Mouse (Mus musculus): ENCODE results near the gene Tex33. TPM values are rescaled to one million over a fixed set of nuclear protein-coding genes. Genes with fewer than 3 reads are reported as not detected.

The Tex33 gene
- polyA plus RNA-seq, 1 experiment = not detected

GRCm38 (mm10) chr15:78422046-78422956, 26.6 kb upstream of the Tex33 start:
- TF ChIP-seq POLR2A (IDR thresholded peaks at IDR 0.05; ENCODE audit: low read depth, low read length) (no peak), CTCF (IDR thresholded peaks at IDR 0.05; ENCODE audit: borderline replicate concordance, insufficient read depth, low read length) (peak; percentile 75; the same call in 1 of the 2 replicates)
- no peak overlapping the region for H3K4me3 ChIP-seq (ENCODE audit: insufficient read depth, low read length)
- no peaks in the 10 kb centered on the region for H3K4me1 ChIP-seq (ENCODE audit: control insufficient read depth, insufficient read depth, low read length)
- no peak overlapping the region for H3K27ac ChIP-seq (ENCODE audit: insufficient read depth, low read length)

GRCm38 (mm10) chr15:78420395-78420794, 24.7 kb upstream of the Tex33 start:
- Histone ChIP-seq H3K4me1 (ENCODE audit: control insufficient read depth, insufficient read depth, low read length) (no peaks in the 10 kb centered on the region), H3K4me3 (ENCODE audit: insufficient read depth, low read length) (no peak overlapping the region), H3K27ac (ENCODE audit: insufficient read depth, low read length) (no peak overlapping the region)
- no peak for TF ChIP-seq POLR2A (IDR thresholded peaks at IDR 0.05; ENCODE audit: low read depth, low read length)
- no peak for TF ChIP-seq CTCF (IDR thresholded peaks at IDR 0.05; ENCODE audit: borderline replicate concordance, insufficient read depth, low read length)

- Histone ChIP-seq H3K27ac (ENCODE audit: insufficient read depth, low read length) (no peak overlapping the region), H3K4me3 (ENCODE audit: insufficient read depth, low read length) (no peak overlapping the region), H3K4me1 (ENCODE audit: control insufficient read depth, insufficient read depth, low read length) (no peaks in the 10 kb centered on the region)
- TF ChIP-seq POLR2A (IDR thresholded peaks at IDR 0.05; ENCODE audit: low read depth, low read length) = no peak
- no peak for TF ChIP-seq CTCF (IDR thresholded peaks at IDR 0.05; ENCODE audit: borderline replicate concordance, insufficient read depth, low read length)
These were observed 21.2 kb upstream of the Tex33 start for GRCm38 (mm10) chr15:78416937-78417336.

- no peaks in the 10 kb centered on the region for H3K4me1 ChIP-seq (ENCODE audit: control insufficient read depth, insufficient read depth, low read length)
- no peak for TF ChIP-seq POLR2A (IDR thresholded peaks at IDR 0.05; ENCODE audit: low read depth, low read length)
- no peak for TF ChIP-seq CTCF (IDR thresholded peaks at IDR 0.05; ENCODE audit: borderline replicate concordance, insufficient read depth, low read length)
- H3K4me3 ChIP-seq (ENCODE audit: insufficient read depth, low read length) = no peak overlapping the region
These were observed 18.4 kb upstream of the Tex33 start for GRCm38 (mm10) chr15:78414157-78414556.

GRCm38 (mm10) chr15:78413719-78414117, 18.0 kb upstream of the Tex33 start:
- H3K27ac ChIP-seq (ENCODE audit: insufficient read depth, low read length) = no peak overlapping the region
- no peaks in the 10 kb centered on the region for H3K4me1 ChIP-seq (ENCODE audit: control insufficient read depth, insufficient read depth, low read length)
- no peak overlapping the region for H3K4me3 ChIP-seq (ENCODE audit: insufficient read depth, low read length)
- TF ChIP-seq POLR2A (IDR thresholded peaks at IDR 0.05; ENCODE audit: low read depth, low read length) = no peak
- no peak for TF ChIP-seq CTCF (IDR thresholded peaks at IDR 0.05; ENCODE audit: borderline replicate concordance, insufficient read depth, low read length)

More at GRCm38 (mm10) chr15:78414157-78414556, 18.4 kb upstream of the Tex33 start:
- H3K27ac ChIP-seq (ENCODE audit: insufficient read depth, low read length) = no peak overlapping the region

- no peak overlapping the region for H3K27ac ChIP-seq (ENCODE audit: insufficient read depth, low read length)
- TF ChIP-seq POLR2A (IDR thresholded peaks at IDR 0.05; ENCODE audit: low read depth, low read length) = no peak
- no peak for TF ChIP-seq CTCF (IDR thresholded peaks at IDR 0.05; ENCODE audit: borderline replicate concordance, insufficient read depth, low read length)
- no peaks in the 10 kb centered on the region for H3K4me1 ChIP-seq (ENCODE audit: control insufficient read depth, insufficient read depth, low read length)
- H3K4me3 ChIP-seq (ENCODE audit: insufficient read depth, low read length) = no peak overlapping the region
These were observed 17.5 kb upstream of the Tex33 start for GRCm38 (mm10) chr15:78413083-78413718.

- Histone ChIP-seq H3K4me1 (ENCODE audit: control insufficient read depth, insufficient read depth, low read length) (peaks cover 2% of the 10 kb centered on the region; the same call in 1 of the 2 replicates), H3K27ac (ENCODE audit: insufficient read depth, low read length) (no peak overlapping the region), H3K4me3 (ENCODE audit: insufficient read depth, low read length) (no peak overlapping the region)
- TF ChIP-seq CTCF (IDR thresholded peaks at IDR 0.05; ENCODE audit: borderline replicate concordance, insufficient read depth, low read length) (no peak), POLR2A (IDR thresholded peaks at IDR 0.05; ENCODE audit: low read depth, low read length) (no peak)
These were observed 13.9 kb upstream of the Tex33 start for GRCm38 (mm10) chr15:78409570-78410052.

- peak within 1 kb of the TSS; percentile 76 for H3K27ac ChIP-seq (ENCODE audit: insufficient read depth, low read length)
- TF ChIP-seq CTCF (IDR thresholded peaks at IDR 0.05; ENCODE audit: borderline replicate concordance, insufficient read depth, low read length) (no peak), POLR2A (IDR thresholded peaks at IDR 0.05; ENCODE audit: low read depth, low read length) (peak; percentile 87)
- H3K4me1 ChIP-seq (ENCODE audit: control insufficient read depth, insufficient read depth, low read length) = peaks cover 2% of the 10 kb centered on the region; the same call in 1 of the 2 replicates
- peak within 1 kb of the TSS; percentile 62 for H3K4me3 ChIP-seq (ENCODE audit: insufficient read depth, low read length)
These were observed 10.7 kb upstream of the Tex33 start, which contains the start of gene Mpst for GRCm38 (mm10) chr15:78406293-78406934. Gene Mpst (plus strand): TSS chr15:78406416.

- Histone ChIP-seq H3K4me3 (ENCODE audit: insufficient read depth, low read length) (peak within 1 kb of the TSS; percentile 62), H3K4me1 (ENCODE audit: control insufficient read depth, insufficient read depth, low read length) (peaks cover 2% of the 10 kb centered on the region; the same call in 1 of the 2 replicates), H3K27ac (ENCODE audit: insufficient read depth, low read length) (peak within 1 kb of the TSS; percentile 76)
- no peak for TF ChIP-seq CTCF (IDR thresholded peaks at IDR 0.05; ENCODE audit: borderline replicate concordance, insufficient read depth, low read length)
- no peak for TF ChIP-seq POLR2A (IDR thresholded peaks at IDR 0.05; ENCODE audit: low read depth, low read length)
These were observed 10.0 kb upstream of the Tex33 start, which contains the start of gene Tst for GRCm38 (mm10) chr15:78405517-78406211. Gene Tst (minus strand): TSS chr15:78405907.
